Mouse (Mus musculus) erythroblast, adult 5-6 weeks (primary cell): ENCODE results near the gene Gramd1b. TPM values are rescaled to one million over a fixed set of nuclear protein-coding genes. Genes with fewer than 3 reads are reported as not detected.

ENCODE experiments used
- ATAC-seq: replicated peaks from 2 replicates; pipeline ENCODE4 v1.8.0; 2016; ENCODE audit warnings: moderate number of reproducible peaks, mild to moderate bottlenecking, moderate TSS enrichment, inconsistent platforms; ENCODE audit not compliant: poor library complexity, low FRiP score, severe bottlenecking
- total RNA-seq, 2 experiments: library from RNA; stranded (forward) in 1 of 2; stranded (reverse) in 1 of 2; fragments of 150-400 nt in 1 of 2; fragments of 200-764, 138-1000 nt in 1 of 2; gene quantifications; 2 replicates each; pipeline versions ENCODE4 v1.2.3 to v1.2.4; 2015 to 2017; ENCODE audit warnings: low replicate concordance in 2 of 2

Gramd1b gene
- total RNA-seq, 2 experiments from 2014 or later, result 5.5 to 22.1 TPM

GRCm38 (mm10) chr9:40408415-40408814, 122.8 kb downstream of the Gramd1b start:
- ATAC-seq, result no peak

DNA sequence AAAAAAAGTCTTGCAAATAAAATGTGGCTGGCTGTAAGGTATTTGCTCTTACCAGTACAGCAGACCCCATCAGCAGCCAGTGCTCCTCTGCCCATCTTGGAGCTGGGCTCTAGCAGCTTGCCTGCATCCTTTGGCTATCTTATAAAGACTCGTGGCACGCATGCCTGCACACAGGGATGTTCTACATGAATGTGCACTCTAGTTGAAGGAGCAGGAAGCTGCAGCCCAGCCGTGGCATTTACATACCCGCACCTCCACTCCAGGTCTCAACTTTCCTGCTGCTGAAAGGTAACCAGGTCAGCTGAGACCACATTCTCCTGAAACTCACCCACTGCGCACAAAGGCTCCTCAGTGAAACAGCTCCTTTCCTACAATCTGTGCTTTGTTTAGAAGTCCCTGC, 123.3 kb downstream of the Gramd1b start:
- no peak for ATAC-seq

- no peak for ATAC-seq
Measured at GRCm38 (mm10) chr9:40405804-40406203, 125.4 kb downstream of the Gramd1b start.

DNA sequence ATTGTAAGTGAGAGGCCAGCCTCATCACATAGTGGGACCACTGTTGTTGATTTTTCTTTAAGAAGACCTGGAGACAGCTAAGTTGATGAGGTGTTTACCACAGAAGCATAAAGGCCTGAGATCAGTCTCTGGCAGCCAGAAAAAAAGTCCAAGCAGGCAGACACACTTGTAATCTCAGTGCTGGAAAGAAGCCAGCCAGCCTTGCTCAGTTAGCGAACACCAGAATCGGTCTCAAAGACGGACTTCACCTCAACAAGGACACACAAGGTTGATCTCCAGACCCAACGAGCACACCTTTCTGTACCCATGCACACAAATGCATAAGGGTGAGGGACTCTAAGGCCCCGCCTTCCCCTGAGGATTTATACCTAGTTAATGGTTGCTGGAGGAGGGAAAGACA, 125.9 kb downstream of the Gramd1b start:
- no peak for ATAC-seq

DNA sequence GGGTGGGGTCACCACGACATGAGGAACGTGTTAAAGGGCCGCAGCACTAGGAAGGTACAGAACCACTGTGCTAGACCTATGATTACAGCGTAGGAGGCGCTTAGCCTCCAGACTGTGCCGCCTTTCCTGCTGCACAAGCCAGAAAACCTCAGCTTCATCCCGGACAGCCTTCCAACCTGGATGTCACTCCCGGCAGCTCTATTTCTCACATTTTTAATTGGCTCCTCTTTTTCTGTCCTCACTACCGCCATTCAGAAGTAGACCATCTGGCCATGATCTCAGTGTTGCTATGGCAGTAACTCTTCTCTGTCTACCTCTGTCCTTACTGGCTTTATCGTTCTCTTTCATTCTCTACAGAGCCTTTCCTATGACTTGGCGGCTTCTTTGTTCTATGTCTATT, 126.5 kb downstream of the Gramd1b start:
- ATAC-seq, result no peak

- ATAC-seq, result no peak
Measured at GRCm38 (mm10) chr9:40403750-40404149, 127.4 kb downstream of the Gramd1b start.

- ATAC-seq, result no peak
Measured at GRCm38 (mm10) chr9:40401818-40402217, 129.4 kb downstream of the Gramd1b start.

- no peak for ATAC-seq
Measured at GRCm38 (mm10) chr9:40400854-40401253, 130.3 kb downstream of the Gramd1b start.

GRCm38 (mm10) chr9:40400171-40400570, 131.0 kb downstream of the Gramd1b start:
- ATAC-seq, result no peak

DNA sequence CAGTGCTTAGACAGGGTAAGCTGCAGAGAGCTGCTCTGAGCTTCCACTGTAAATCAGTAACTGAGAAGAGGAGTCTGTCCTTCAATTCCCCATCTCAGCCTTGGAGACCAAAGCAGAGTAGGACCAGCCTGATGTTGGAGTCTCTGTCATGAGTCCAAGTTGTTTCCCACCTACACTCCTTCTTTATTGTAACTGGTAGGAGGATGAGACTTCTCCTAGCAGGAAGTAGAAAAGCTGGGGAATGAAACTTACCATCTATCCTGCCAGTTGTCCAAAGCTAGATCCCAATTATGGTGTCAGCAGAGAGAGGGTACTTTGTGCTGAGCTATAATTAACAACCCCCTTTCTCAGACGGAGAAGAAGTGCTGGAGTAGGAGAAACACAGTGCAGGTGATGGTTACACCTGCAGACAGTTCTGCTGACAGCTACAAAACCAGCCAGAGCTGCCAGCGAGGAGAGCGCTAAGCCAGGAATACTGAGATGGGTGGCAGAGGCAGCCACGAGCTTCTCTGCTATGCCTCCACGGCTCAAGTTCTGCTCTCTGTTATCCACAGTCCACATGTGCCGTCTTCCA, 131.7 kb downstream of the Gramd1b start:
- ATAC-seq, result no peak

DNA sequence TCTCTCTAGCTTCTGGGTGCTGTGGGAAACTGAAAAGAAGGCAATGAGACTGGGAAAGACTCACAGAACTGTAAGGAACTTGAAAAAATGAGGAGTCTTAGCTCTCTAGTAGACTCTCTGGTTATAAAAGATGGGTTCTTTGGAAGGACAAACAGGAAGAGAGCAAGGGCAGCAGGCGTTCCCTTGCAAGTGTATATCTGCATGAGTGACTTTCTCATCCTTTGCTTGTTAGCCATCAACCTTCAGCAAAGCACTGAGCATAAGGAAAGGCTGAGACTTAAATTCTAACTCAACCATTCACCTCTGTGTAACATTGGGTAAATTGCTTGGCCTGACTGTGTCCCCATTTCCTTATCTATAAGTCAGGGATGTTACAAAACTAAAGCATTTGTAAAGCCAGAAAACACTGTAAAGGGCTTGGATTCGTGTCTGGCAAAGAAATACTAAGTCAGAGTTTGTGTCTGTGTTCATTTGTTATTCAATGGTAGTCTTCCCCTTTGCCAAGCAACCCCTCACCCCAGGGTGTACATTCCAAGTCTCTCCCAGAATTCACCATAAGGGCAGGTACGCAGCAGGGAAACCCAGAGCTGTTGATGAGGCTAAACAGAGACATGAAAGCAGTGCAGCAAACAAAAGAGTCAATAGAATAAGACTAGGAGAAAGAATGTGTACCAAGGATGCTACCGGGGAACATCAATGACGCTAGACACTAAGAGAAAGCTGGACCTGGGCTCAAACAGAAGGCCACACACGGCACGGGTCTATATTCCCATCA, 133.5 kb downstream of the Gramd1b start:
- no peak for ATAC-seq

DNA sequence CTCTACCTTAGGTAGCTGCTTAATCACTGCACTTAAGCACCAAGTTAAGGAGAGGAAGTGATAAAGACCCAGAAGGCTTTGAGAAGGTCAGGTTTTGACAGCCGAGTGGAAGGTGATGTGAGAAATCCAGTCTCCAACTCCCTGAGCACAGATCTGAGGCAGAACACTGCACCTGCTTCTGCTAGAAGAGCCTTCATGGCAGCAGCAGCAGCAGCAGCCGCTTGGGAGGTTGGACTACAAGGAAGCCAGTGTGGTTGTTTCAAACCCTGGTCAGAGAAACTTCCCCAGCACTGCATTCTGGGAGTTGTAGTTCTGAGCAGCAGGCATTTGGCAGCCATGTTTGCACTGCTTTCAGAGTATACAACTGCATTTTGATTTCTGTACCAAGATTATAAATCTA, 134.1 kb downstream of the Gramd1b start:
- ATAC-seq, result no peak

DNA sequence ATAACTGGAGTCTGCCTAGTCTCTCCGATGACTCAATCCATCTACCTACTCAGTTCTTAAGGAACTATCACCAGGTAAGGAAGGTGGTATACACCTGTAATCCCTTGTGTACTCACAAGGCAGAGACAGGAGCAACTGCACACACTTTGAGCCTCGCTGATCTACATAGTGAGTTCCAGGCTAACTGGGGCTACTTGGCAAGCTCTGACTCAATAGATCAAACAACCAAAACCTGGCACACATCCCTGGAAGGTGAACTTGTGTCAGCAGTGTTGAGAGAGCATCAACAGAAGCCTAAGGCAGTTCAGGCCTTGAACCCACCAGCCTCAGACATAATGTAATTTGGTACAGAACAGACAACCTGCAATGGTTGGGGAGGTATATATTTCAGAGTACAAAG, 135.0 kb downstream of the Gramd1b start:
- ATAC-seq, result no peak

GRCm38 (mm10) chr9:40391852-40392695, 139.1 kb downstream of the Gramd1b start:
- ATAC-seq, result no peak

- no peak for ATAC-seq
Measured at GRCm38 (mm10) chr9:40391359-40391758, 139.8 kb downstream of the Gramd1b start.

- ATAC-seq, result no peak
Measured at GRCm38 (mm10) chr9:40390904-40391303, 140.3 kb downstream of the Gramd1b start.

GRCm38 (mm10) chr9:40390396-40390760, 140.8 kb downstream of the Gramd1b start:
- no peak for ATAC-seq

DNA sequence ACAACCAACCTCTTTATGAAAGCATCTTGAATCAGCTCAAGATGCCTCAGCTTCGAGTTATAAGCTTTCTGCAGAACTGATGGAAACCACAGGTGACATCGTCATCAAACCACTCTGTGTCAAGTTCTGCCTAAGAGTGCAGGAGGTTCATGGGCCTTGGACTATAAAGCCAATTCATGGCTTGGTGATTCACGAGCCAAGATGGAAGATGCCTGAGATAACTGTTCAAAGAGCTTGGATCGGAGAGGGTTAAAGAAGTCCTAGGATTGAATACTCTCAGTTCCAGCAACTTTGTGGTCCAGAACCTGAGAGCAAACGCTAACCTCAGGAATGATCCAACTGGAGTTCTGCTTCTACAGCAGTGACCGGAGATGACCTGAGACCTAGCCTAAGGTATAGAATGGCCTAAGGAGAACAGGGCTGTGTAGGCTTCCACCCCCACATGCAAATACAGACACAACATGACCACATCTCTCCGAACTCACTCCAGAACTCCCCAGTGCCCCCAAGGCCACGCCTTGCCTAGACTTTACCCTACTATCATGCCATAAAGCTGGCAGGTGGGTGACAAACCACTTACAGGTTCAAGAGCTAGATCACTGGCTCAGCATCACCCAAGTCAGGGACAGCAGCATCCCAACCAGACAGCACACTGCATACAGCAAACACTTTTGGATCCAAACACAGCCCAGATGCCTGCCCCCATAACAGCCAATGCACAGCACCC, 141.4 kb downstream of the Gramd1b start:
- no peak for ATAC-seq

- ATAC-seq, result no peak
Measured at GRCm38 (mm10) chr9:40389175-40389574, 142.0 kb downstream of the Gramd1b start.

GRCm38 (mm10) chr9:40384781-40385180, 146.4 kb downstream of the Gramd1b start:
- ATAC-seq, result no peak
